Mouse (Mus musculus) midbrain, embryonic 10.5 days (tissue): ENCODE results near the gene Ddx39b. TPM values are rescaled to one million over a fixed set of nuclear protein-coding genes. Genes with fewer than 3 reads are reported as not detected.
"Not testable (repeated sequence)": the region's sequence is repeated elsewhere in the genome, so short reads cannot be mapped to it uniquely, and the experiment has no call there.

ENCODE experiments used
- DNase-seq: peaks from one replicate; pipeline ENCODE4 v3.0.0-alpha.2; 2017; ENCODE audit warnings: low spot score
- H3K27ac ChIP-seq: fragments of 300-500 bp; sonication (generic); replicated peaks from 2 replicates; pipeline ENCODE4 v1.5.1; 2016; ENCODE audit warnings: mild to moderate bottlenecking
- H3K27me3 ChIP-seq: fragments of 300-500 bp; sonication (generic); 2 replicates; pipeline ENCODE4 v1.6.1; 2016; ENCODE audit warnings: low read depth, mild to moderate bottlenecking; ENCODE audit not compliant: poor library complexity, severe bottlenecking
- H3K36me3 ChIP-seq: fragments of 300-500 bp; sonication (generic); 2 replicates; pipeline ENCODE4 v1.6.1; 2016; ENCODE audit warnings: mild to moderate bottlenecking, moderate library complexity
- H3K4me1 ChIP-seq: fragments of 300-500 bp; sonication (generic); 2 replicates; pipeline ENCODE4 v1.6.1; 2016
- H3K4me3 ChIP-seq: fragments of 300-500 bp; sonication (generic); 2 replicates; pipeline ENCODE4 v1.5.1; 2016; ENCODE audit warnings: mild to moderate bottlenecking, moderate library complexity
- H3K9me3 ChIP-seq: fragments of 300-500 bp; sonication (generic); replicated peaks from 2 replicates; pipeline ENCODE4 v1.6.1; 2016; ENCODE audit warnings: mild to moderate bottlenecking
- WGBS: fragments of 180-500 bp; shearing (Covaris S2); methylation state at CpG from one replicate; pipeline ENCODE4 v1.1.7; 2016; 5-methylcytosine and 5-hydroxymethylcytosine counted together
- polyA plus RNA-seq: library from polyadenylated mRNA; unstranded; fragments of >200 nt; fragmentation: Nextera tagmentation; extraction: Ambion mirVana; gene quantifications from 2 replicates; pipeline ENCODE4 v1.2.1, GENCODE M21; 2016

Gene Ddx39b
- polyA plus RNA-seq, 1 experiment from 2014 or later: 724 TPM

- 1% methylated on average over 72 of the region's 73 CpGs for WGBS
- peaks cover 22% of the 10 kb centered on the region for H3K4me1 ChIP-seq
Measured at GRCm38 (mm10) chr17:35262664-35263522, 21.3 kb downstream of the Ddx39b start, which contains the start of gene H2-D1. Gene H2-D1 (plus strand): TSS chr17:35262730.

GRCm38 (mm10) chr17:35263523-35263883 lies 22.0 kb downstream of the Ddx39b start:
- H3K4me3 ChIP-seq: peak overlapping the region; percentile 83
- no peaks in the 10 kb centered on the region for H3K36me3 ChIP-seq
- no peaks in the 10 kb centered on the region for H3K9me3 ChIP-seq
- DNase-seq: peak; percentile 42
- peak overlapping the region; percentile 80 for H3K27ac ChIP-seq
- 2% methylated on average over 31 of the region's 31 CpGs for WGBS
- peaks cover 20% of the 10 kb centered on the region for H3K4me1 ChIP-seq
- H3K27me3 ChIP-seq: peaks cover 57% of the 10 kb centered on the region

More at GRCm38 (mm10) chr17:35262664-35263522, 21.3 kb downstream of the Ddx39b start, which contains the start of gene H2-D1:
- Histone ChIP-seq H3K36me3 (no peaks in the 10 kb centered on the region), H3K27ac (peak within 1 kb of the TSS; percentile 80), H3K9me3 (no peaks in the 10 kb centered on the region), H3K4me3 (peak within 1 kb of the TSS; percentile 83), H3K27me3 (peaks cover 57% of the 10 kb centered on the region)
- DNase-seq: peak; percentile 87

- Histone ChIP-seq H3K27me3 (peaks cover 34% of the 10 kb centered on the region), H3K9me3 (no peaks in the 10 kb centered on the region), H3K27ac (no peak overlapping the region), H3K4me1 (peaks cover 17% of the 10 kb centered on the region), H3K4me3 (no peak overlapping the region), H3K36me3 (no peaks in the 10 kb centered on the region)
- no peak for DNase-seq
- WGBS: 65% methylated on average over 1 of the region's 1 CpGs
Measured at GRCm38 (mm10) chr17:35267399-35268086, 26.0 kb downstream of the Ddx39b start.

- Histone ChIP-seq H3K27ac (no peak overlapping the region), H3K4me1 (0 out of 2 replicates have a peak, but pooled peaks cover 3% of the 10 kb centered on the region), H3K4me3 (no peak overlapping the region), H3K9me3 (no peaks in the 10 kb centered on the region), H3K27me3 (peaks cover 18% of the 10 kb centered on the region), H3K36me3 (no peaks in the 10 kb centered on the region)
- 35% methylated on average over 3 of the region's 3 CpGs for WGBS
- DNase-seq: no peak
Measured at GRCm38 (mm10) chr17:35269653-35270347, 28.3 kb downstream of the Ddx39b start.

GRCm38 (mm10) chr17:35272249-35272648 lies 30.7 kb downstream of the Ddx39b start:
- Histone ChIP-seq H3K4me3 (no peak overlapping the region), H3K27me3 (peaks cover 23% of the 10 kb centered on the region), H3K9me3 (no peaks in the 10 kb centered on the region), H3K4me1 (peaks cover 7% of the 10 kb centered on the region; the same call in 1 of the 2 replicates), H3K27ac (no peak overlapping the region), H3K36me3 (no peaks in the 10 kb centered on the region)
- WGBS: 66% methylated on average over 3 of the region's 3 CpGs
- DNase-seq: no peak

GRCm38 (mm10) chr17:35274770-35275169 lies 33.2 kb downstream of the Ddx39b start:
- Histone ChIP-seq H3K9me3 (no peaks in the 10 kb centered on the region), H3K36me3 (no peaks in the 10 kb centered on the region), H3K27ac (no peak overlapping the region), H3K4me3 (no peak overlapping the region), H3K27me3 (peaks cover 26% of the 10 kb centered on the region), H3K4me1 (peaks cover 7% of the 10 kb centered on the region; the same call in 1 of the 2 replicates)
- DNase-seq: peak; percentile 82
- WGBS: 7% methylated on average over 11 of the region's 11 CpGs

- DNase-seq: no peak
- Histone ChIP-seq H3K27me3 (peaks cover 26% of the 10 kb centered on the region), H3K9me3 (no peaks in the 10 kb centered on the region), H3K4me3 (no peak overlapping the region), H3K36me3 (no peaks in the 10 kb centered on the region), H3K27ac (no peak overlapping the region), H3K4me1 (peaks cover 7% of the 10 kb centered on the region; the same call in 1 of the 2 replicates)
- 27% methylated on average over 13 of the region's 13 CpGs for WGBS
Measured at GRCm38 (mm10) chr17:35276304-35276864, 34.8 kb downstream of the Ddx39b start.

- WGBS: 90% methylated on average over 8 of the region's 8 CpGs
- no peak for DNase-seq
- Histone ChIP-seq H3K27ac (no peak overlapping the region), H3K36me3 (no peaks in the 10 kb centered on the region), H3K4me3 (no peak overlapping the region), H3K4me1 (peaks cover 7% of the 10 kb centered on the region; the same call in 1 of the 2 replicates), H3K27me3 (peaks cover 26% of the 10 kb centered on the region), H3K9me3 (no peaks in the 10 kb centered on the region)
Measured at GRCm38 (mm10) chr17:35278049-35278448, 36.5 kb downstream of the Ddx39b start.

GRCm38 (mm10) chr17:35278957-35279688 lies 37.6 kb downstream of the Ddx39b start:
- no peak for DNase-seq
- no peak overlapping the region for H3K27ac ChIP-seq
- H3K4me1 ChIP-seq: peaks cover 7% of the 10 kb centered on the region; the same call in 1 of the 2 replicates
- 89% methylated on average over 13 of the region's 13 CpGs for WGBS
- H3K27me3 ChIP-seq: peaks cover 26% of the 10 kb centered on the region
- no peaks in the 10 kb centered on the region for H3K9me3 ChIP-seq
- no peaks in the 10 kb centered on the region for H3K36me3 ChIP-seq
- no peak overlapping the region for H3K4me3 ChIP-seq

GRCm38 (mm10) chr17:35280276-35280675 lies 38.7 kb downstream of the Ddx39b start:
- DNase-seq: no peak
- no peak overlapping the region for H3K27ac ChIP-seq
- peaks cover 23% of the 10 kb centered on the region for H3K27me3 ChIP-seq
- 78% methylated on average over 3 of the region's 3 CpGs for WGBS
- no peaks in the 10 kb centered on the region for H3K9me3 ChIP-seq
- no peaks in the 10 kb centered on the region for H3K36me3 ChIP-seq
- peaks cover 4% of the 10 kb centered on the region; the same call in 1 of the 2 replicates for H3K4me1 ChIP-seq
- H3K4me3 ChIP-seq: no peak overlapping the region

GRCm38 (mm10) chr17:35285431-35285830 lies 43.9 kb downstream of the Ddx39b start:
- Histone ChIP-seq H3K9me3 (no peaks in the 10 kb centered on the region), H3K27me3 (no peaks in the 10 kb centered on the region), H3K36me3 (no peaks in the 10 kb centered on the region), H3K4me3 (no peak overlapping the region), H3K27ac (no peak overlapping the region), H3K4me1 (peaks cover under 1% of the 10 kb centered on the region; the same call in 1 of the 2 replicates)
- no peak for DNase-seq

- H3K27ac ChIP-seq, H3K4me1 ChIP-seq, H3K4me3 ChIP-seq, H3K9me3 ChIP-seq, H3K36me3 ChIP-seq, H3K27me3 ChIP-seq: not testable (repeated sequence)
- 9% methylated on average over 5 of the region's 5 CpGs for WGBS
- peak; percentile 45 for DNase-seq
Measured at GRCm38 (mm10) chr17:35295796-35296195, 54.2 kb downstream of the Ddx39b start.
